Mouse (Mus musculus): Measurements from ENCODE around the gene Hoxb1. TPM values are rescaled to one million over a fixed set of nuclear protein-coding genes. Genes with fewer than 3 reads are reported as not detected.

The Hoxb1 gene
- polyA plus RNA-seq, 1 experiment from 2014 or later, result not detected

GRCm38 (mm10) chr11:96396772-96397626 is 31.4 kb downstream of the Hoxb1 start:
- WGBS (ENCODE audit: insufficient replicate concordance), result 32% methylated on average over 15 of the region's 15 CpGs
- ATAC-seq (ENCODE audit: low read depth), result no peak
- Histone ChIP-seq H3K27me3 (ENCODE audit: control insufficient read depth, insufficient read depth, low read depth, low read length) (peaks cover 6% of the 10 kb centered on the region), H3K4me1 (ENCODE audit: control insufficient read depth, low read depth, low read length) (no peaks in the 10 kb centered on the region), H3K36me3 (ENCODE audit: control insufficient read depth, insufficient read depth) (no peaks in the 10 kb centered on the region), H3K9ac (ENCODE audit: low read depth, low read length) (no peak overlapping the region), H3K9me3 (replicated peaks; ENCODE audit: control insufficient read depth, low read length) (no peaks in the 10 kb centered on the region), H3K27ac (ENCODE audit: low read length) (no peak overlapping the region), H3K4me3 (ENCODE audit: low read depth, low read length) (no peak overlapping the region), H3K4me2 (ENCODE audit: low read depth, low read length) (no peak overlapping the region)

- Histone ChIP-seq H3K4me2 (ENCODE audit: low read depth, low read length) (no peak overlapping the region), H3K4me3 (ENCODE audit: low read depth, low read length) (no peak overlapping the region), H3K4me1 (ENCODE audit: control insufficient read depth, low read depth, low read length) (no peaks in the 10 kb centered on the region), H3K9me3 (replicated peaks; ENCODE audit: control insufficient read depth, low read length) (no peaks in the 10 kb centered on the region), H3K9ac (ENCODE audit: low read depth, low read length) (no peak overlapping the region), H3K27me3 (ENCODE audit: control insufficient read depth, insufficient read depth, low read depth, low read length) (peaks cover 6% of the 10 kb centered on the region), H3K27ac (ENCODE audit: low read length) (no peak overlapping the region), H3K36me3 (ENCODE audit: control insufficient read depth, insufficient read depth) (no peaks in the 10 kb centered on the region)
- ATAC-seq (ENCODE audit: low read depth), result no peak
- 39% methylated on average over 7 of the region's 7 CpGs for WGBS (ENCODE audit: insufficient replicate concordance)
Observed at GRCm38 (mm10) chr11:96397806-96398335, 32.3 kb downstream of the Hoxb1 start.

- Histone ChIP-seq H3K4me2 (ENCODE audit: low read depth, low read length) (no peak overlapping the region), H3K9ac (ENCODE audit: low read depth, low read length) (no peak overlapping the region), H3K9me3 (replicated peaks; ENCODE audit: control insufficient read depth, low read length) (no peaks in the 10 kb centered on the region), H3K4me1 (ENCODE audit: control insufficient read depth, low read depth, low read length) (no peaks in the 10 kb centered on the region), H3K27me3 (ENCODE audit: control insufficient read depth, insufficient read depth, low read depth, low read length) (peaks cover 9% of the 10 kb centered on the region), H3K4me3 (ENCODE audit: low read depth, low read length) (no peak overlapping the region), H3K27ac (ENCODE audit: low read length) (no peak overlapping the region), H3K36me3 (ENCODE audit: control insufficient read depth, insufficient read depth) (no peaks in the 10 kb centered on the region)
- WGBS (ENCODE audit: insufficient replicate concordance), result 3% methylated on average over 8 of the region's 8 CpGs
- ATAC-seq (ENCODE audit: low read depth), result no peak
Observed at GRCm38 (mm10) chr11:96399923-96400322, 34.4 kb downstream of the Hoxb1 start.

- Histone ChIP-seq H3K27me3 (ENCODE audit: control insufficient read depth, insufficient read depth, low read depth, low read length) (peaks cover 24% of the 10 kb centered on the region), H3K4me2 (ENCODE audit: low read depth, low read length) (no peak overlapping the region), H3K36me3 (ENCODE audit: control insufficient read depth, insufficient read depth) (no peaks in the 10 kb centered on the region), H3K9me3 (replicated peaks; ENCODE audit: control insufficient read depth, low read length) (no peaks in the 10 kb centered on the region), H3K4me3 (ENCODE audit: low read depth, low read length) (no peak overlapping the region), H3K27ac (ENCODE audit: low read length) (no peak overlapping the region), H3K9ac (ENCODE audit: low read depth, low read length) (no peak overlapping the region), H3K4me1 (ENCODE audit: control insufficient read depth, low read depth, low read length) (no peaks in the 10 kb centered on the region)
- no peak for ATAC-seq (ENCODE audit: low read depth)
- WGBS (ENCODE audit: insufficient replicate concordance), result 12% methylated on average over 10 of the region's 10 CpGs
Observed at GRCm38 (mm10) chr11:96404016-96404604, 38.6 kb downstream of the Hoxb1 start.

GRCm38 (mm10) chr11:96404831-96405230 is 39.3 kb downstream of the Hoxb1 start:
- Histone ChIP-seq H3K9me3 (replicated peaks; ENCODE audit: control insufficient read depth, low read length) (no peaks in the 10 kb centered on the region), H3K4me1 (ENCODE audit: control insufficient read depth, low read depth, low read length) (no peaks in the 10 kb centered on the region), H3K9ac (ENCODE audit: low read depth, low read length) (no peak overlapping the region), H3K36me3 (ENCODE audit: control insufficient read depth, insufficient read depth) (no peaks in the 10 kb centered on the region), H3K4me3 (ENCODE audit: low read depth, low read length) (no peak overlapping the region), H3K27me3 (ENCODE audit: control insufficient read depth, insufficient read depth, low read depth, low read length) (peaks cover 23% of the 10 kb centered on the region), H3K27ac (ENCODE audit: low read length) (no peak overlapping the region), H3K4me2 (ENCODE audit: low read depth, low read length) (no peak overlapping the region)
- 53% methylated on average over 7 of the region's 7 CpGs for WGBS (ENCODE audit: insufficient replicate concordance)
- ATAC-seq (ENCODE audit: low read depth), result no peak

GRCm38 (mm10) chr11:96405541-96405940 is 40.0 kb downstream of the Hoxb1 start:
- Histone ChIP-seq H3K9ac (ENCODE audit: low read depth, low read length) (no peak overlapping the region), H3K4me1 (ENCODE audit: control insufficient read depth, low read depth, low read length) (no peaks in the 10 kb centered on the region), H3K36me3 (ENCODE audit: control insufficient read depth, insufficient read depth) (no peaks in the 10 kb centered on the region), H3K27ac (ENCODE audit: low read length) (no peak overlapping the region), H3K9me3 (replicated peaks; ENCODE audit: control insufficient read depth, low read length) (no peaks in the 10 kb centered on the region), H3K4me2 (ENCODE audit: low read depth, low read length) (no peak overlapping the region), H3K4me3 (ENCODE audit: low read depth, low read length) (no peak overlapping the region), H3K27me3 (ENCODE audit: control insufficient read depth, insufficient read depth, low read depth, low read length) (peaks cover 21% of the 10 kb centered on the region)
- ATAC-seq (ENCODE audit: low read depth), result no peak
- 50% methylated on average over 4 of the region's 4 CpGs for WGBS (ENCODE audit: insufficient replicate concordance)

- ATAC-seq (ENCODE audit: low read depth), result no peak
- Histone ChIP-seq H3K27me3 (ENCODE audit: control insufficient read depth, insufficient read depth, low read depth, low read length) (peaks cover 21% of the 10 kb centered on the region), H3K4me2 (ENCODE audit: low read depth, low read length) (no peak overlapping the region), H3K36me3 (ENCODE audit: control insufficient read depth, insufficient read depth) (no peaks in the 10 kb centered on the region), H3K4me3 (ENCODE audit: low read depth, low read length) (no peak overlapping the region), H3K9me3 (replicated peaks; ENCODE audit: control insufficient read depth, low read length) (no peaks in the 10 kb centered on the region), H3K9ac (ENCODE audit: low read depth, low read length) (no peak overlapping the region), H3K27ac (ENCODE audit: low read length) (no peak overlapping the region), H3K4me1 (ENCODE audit: control insufficient read depth, low read depth, low read length) (no peaks in the 10 kb centered on the region)
- WGBS (ENCODE audit: insufficient replicate concordance), result 8% methylated on average over 36 of the region's 36 CpGs
Observed at GRCm38 (mm10) chr11:96407191-96408072, 41.9 kb downstream of the Hoxb1 start.

GRCm38 (mm10) chr11:96408234-96409010 is 42.9 kb downstream of the Hoxb1 start:
- no peak overlapping the region for H3K4me2 ChIP-seq (ENCODE audit: low read depth, low read length)
- H3K4me3 ChIP-seq (ENCODE audit: low read depth, low read length), result no peak overlapping the region
- no peak overlapping the region for H3K9ac ChIP-seq (ENCODE audit: low read depth, low read length)
- no peaks in the 10 kb centered on the region for H3K4me1 ChIP-seq (ENCODE audit: control insufficient read depth, low read depth, low read length)
- peaks cover 21% of the 10 kb centered on the region for H3K27me3 ChIP-seq (ENCODE audit: control insufficient read depth, insufficient read depth, low read depth, low read length)
- H3K27ac ChIP-seq (ENCODE audit: low read length), result no peak overlapping the region
- WGBS (ENCODE audit: insufficient replicate concordance), result 48% methylated on average over 14 of the region's 14 CpGs
- H3K36me3 ChIP-seq (ENCODE audit: control insufficient read depth, insufficient read depth), result no peaks in the 10 kb centered on the region
- no peak for ATAC-seq (ENCODE audit: low read depth)
- H3K9me3 ChIP-seq (replicated peaks; ENCODE audit: control insufficient read depth, low read length), result no peaks in the 10 kb centered on the region

Measured in liver, embryonic 16.5 days (tissue).